9 mouse cellular contexts compared by ENCODE assay signal in the genomic region with DNA sequence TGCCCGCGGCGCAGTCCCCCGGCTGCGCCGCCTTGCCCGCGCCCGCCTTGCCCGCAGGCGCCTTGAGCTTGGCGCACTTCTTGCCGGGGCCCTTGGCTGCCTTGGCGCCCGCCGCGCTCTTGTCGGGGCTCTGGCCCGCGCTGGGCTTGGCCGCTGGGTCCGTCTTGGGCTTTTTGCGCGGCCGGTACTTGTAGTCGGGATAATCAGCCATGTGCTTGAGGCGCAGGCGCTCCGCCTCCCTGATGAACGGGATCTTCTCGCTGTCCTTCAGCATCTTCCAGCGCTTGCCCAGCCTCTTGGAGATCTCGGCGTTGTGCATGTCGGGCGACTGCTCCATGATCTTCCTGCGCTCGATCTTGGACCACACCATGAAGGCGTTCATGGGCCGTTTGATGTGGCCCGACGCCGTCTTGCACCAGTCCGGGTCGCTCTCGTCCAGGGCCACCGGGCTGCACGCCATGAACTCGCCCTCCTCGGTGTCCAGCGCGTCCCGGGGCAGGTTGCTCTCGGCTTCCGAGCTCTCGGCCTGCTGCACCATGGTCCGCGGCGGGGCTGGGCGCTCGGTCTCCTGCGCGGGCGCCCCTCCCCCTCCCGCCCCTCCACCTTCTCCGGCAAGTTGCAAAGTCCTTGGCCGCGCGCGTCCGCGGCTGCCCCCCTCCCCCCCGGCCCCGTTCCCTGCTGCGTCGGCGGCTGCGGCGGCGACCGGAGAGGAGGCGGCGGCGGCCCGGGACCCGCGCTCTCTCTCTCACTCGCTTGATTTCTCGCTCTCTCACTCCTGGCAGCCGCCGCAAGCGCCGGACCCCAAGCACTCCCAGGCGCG. TPM values are rescaled to one million over a fixed set of nuclear protein-coding genes. Genes with fewer than 3 reads are reported as not detected.
DNase-seq lines count a peak whose midpoint lies in the region; ATAC-seq and TF ChIP-seq lines count a peak whose summit lies in the region.
"Had no signal": no experiment of that assay in that cellular context is flagged by ENCODE, and none has a peak within 500 bp of the region (broad histone marks: within the 10 kb centered on the region; RNA-seq: fewer than 3 reads in every experiment).

Gene Sox11, minus strand, starts transcription at position 704 of the 820 bp plus-strand sequence.

- peak within 1 kb of the TSS; percentile 68 for H3K4me3 ChIP-seq in intestine, postnatal 0 days (ENCODE audit: low read depth, low read length)
- peak within 1 kb of the TSS; percentile 98 for H3K4me3 ChIP-seq in limb, embryonic 12.5 days (replicated peaks)

- WGBS in intestine, postnatal 0 days, result under 1% methylated on average over 92 of the region's 95 CpGs
- under 1% methylated on average over 88 of the region's 95 CpGs for WGBS in limb, embryonic 12.5 days

- peak; percentile 13; the same call in 1 of the 2 replicates for ATAC-seq in intestine, postnatal 0 days
- ATAC-seq in limb, embryonic 12.5 days (ENCODE audit: insufficient number of reproducible peaks, insufficient read depth, low FRiP score, low TSS enrichment, low read depth), result peak; percentile 56

- H3K9me3 ChIP-seq in intestine, postnatal 0 days (ENCODE audit: control insufficient read depth), result no peaks in the 10 kb centered on the region
- H3K9me3 ChIP-seq in limb, embryonic 12.5 days, result no peaks in the 10 kb centered on the region

- H3K4me2 ChIP-seq in intestine, postnatal 0 days (replicated peaks; ENCODE audit: low read depth), result peak within 1 kb of the TSS; percentile 91
- H3K4me2 ChIP-seq in limb, embryonic 12.5 days, result peak within 1 kb of the TSS; percentile 79

- TF ChIP-seq CTCF in intestine, postnatal 0 days (IDR thresholded peaks at IDR 0.05; ENCODE audit: low read depth), result no peak

- peak within 1 kb of the TSS; percentile 70 for H3K27ac ChIP-seq in intestine, postnatal 0 days (ENCODE audit: low read depth, low read length)
- H3K27ac ChIP-seq in limb, embryonic 12.5 days, result peak within 1 kb of the TSS; percentile 100

- peaks cover 12% of the 10 kb centered on the region; the same call in 1 of the 2 replicates for H3K27me3 ChIP-seq in intestine, postnatal 0 days (replicated peaks; ENCODE audit: control insufficient read depth, insufficient read depth, low read length)
- H3K27me3 ChIP-seq in limb, embryonic 12.5 days, result no peaks in the 10 kb centered on the region

- DNase-seq in adrenal gland, postnatal 10 days, result peak; percentile 34
- DNase-seq in adrenal gland, adult 18-20 months (ENCODE audit: low spot score in 2 of 2), result no peak
- peak; percentile 3 to 11 for DNase-seq in adrenal gland, postnatal 36 days
- peak; percentile 49 to 61 for DNase-seq in frontal cortex, postnatal 14 days (ENCODE audit: low spot score in 2 of 2)
- peak; percentile 95 for DNase-seq in neural tube, embryonic 10.5 days (ENCODE audit: extremely low spot score, low spot score)
- DNase-seq in thymus, postnatal 14 days, result no peak

- H3K4me1 ChIP-seq in intestine, postnatal 0 days (replicated peaks; ENCODE audit: control insufficient read depth, insufficient read depth, low read length), result no peaks in the 10 kb centered on the region
- peaks cover 23% of the 10 kb centered on the region for H3K4me1 ChIP-seq in limb, embryonic 12.5 days (replicated peaks)

- no peaks in the 10 kb centered on the region for H3K36me3 ChIP-seq in intestine, postnatal 0 days (ENCODE audit: control insufficient read depth, insufficient read depth)
- peaks cover 8% of the 10 kb centered on the region; the same call in 1 of the 2 replicates for H3K36me3 ChIP-seq in limb, embryonic 12.5 days

- H3K9ac ChIP-seq in intestine, postnatal 0 days (ENCODE audit: low read depth, low read length), result peak within 1 kb of the TSS; percentile 45
- peak within 1 kb of the TSS; percentile 100 for H3K9ac ChIP-seq in limb, embryonic 12.5 days (replicated peaks)

RNA-seq across cellular contexts. Expression of gene Sox11, which starts in this region (rescaled TPM):
- 1 to 10 TPM; 1.4 to 1.9 TPM for total RNA-seq in adrenal gland, postnatal 10 days (2021)
- total RNA-seq in adrenal gland, adult 18-20 months (2021), result under 1 TPM; 0.06 to 0.10 TPM
- under 1 TPM; 0.23 to 0.26 TPM for total RNA-seq in adrenal gland, postnatal 36 days (2021)
- polyA plus RNA-seq in intestine, postnatal 0 days (2015; fragmentation: Nextera tagmentation; extraction: Ambion mirVana), result 4.7 and 4.9 TPM in 2 replicates
- 246 and 273 TPM in 2 replicates for polyA plus RNA-seq in limb, embryonic 12.5 days (2016; fragmentation: Nextera tagmentation; extraction: Ambion mirVana)
- total RNA-seq: heart, adult 18-20 months had no signal

Comparison
In these comparisons a context has a peak if more than half of its experiments do, and no peak if none do; other contexts are left out.
1. RNA of gene Sox11 (polyA plus RNA-seq): 246 to 273 TPM in limb, embryonic 12.5 days; 4.7 to 4.9 TPM in intestine, postnatal 0 days; every median in the first group is over 10 times any median in the second.
2. DNase-seq: peak in adrenal gland, postnatal 10 days (single experiment), frontal cortex, postnatal 14 days (2 of 2) and neural tube, embryonic 10.5 days (single experiment); none in adrenal gland, adult 18-20 months (0 of 2) and thymus, postnatal 14 days (single experiment).
3. Peak in DNase-seq in adrenal gland, postnatal 36 days; RNA of the gene not detected or under 1 TPM.